Mouse (Mus musculus) gastrocnemius, adult 2 months (tissue): ENCODE data around the gene Vmn1r50. TPM values are rescaled to one million over a fixed set of nuclear protein-coding genes. Genes with fewer than 3 reads are reported as not detected.
"Not testable (repeated sequence)": the region's sequence is repeated elsewhere in the genome, so short reads cannot be mapped to it uniquely, and the experiment has no call there.

Source experiments
- DNase-seq: peaks from one replicate; pipeline ENCODE4 v3.0.0; 2022
- H3K27ac ChIP-seq: fragments of 200-600 bp; 2 replicates; pipeline ENCODE4 v1.8.1; 2022; ENCODE audit warnings: mild to moderate bottlenecking
- H3K4me3 ChIP-seq: fragments of 200-600 bp; 2 replicates; pipeline ENCODE4 v1.8.1; 2022; ENCODE audit warnings: mild to moderate bottlenecking, moderate library complexity
- CTCF ChIP-seq: fragments of 200-600 bp; IDR thresholded peaks from 2 replicates; pipeline ENCODE4 v1.8.1; 2022; ENCODE audit warnings: antibody characterized with exemption, mild to moderate bottlenecking, moderate library complexity
- intact Hi-C: fragments of 180-260 bp; cut with DNase I; formaldehyde crosslinking; loops from one replicate; pipeline ENCODE4 v1.15.1; 2025
- long read RNA-seq, 2 experiments: library from polyadenylated mRNA; stranded (forward); transcript quantifications; one replicate each; pipeline ENCODE4 v2.0.0; 2021
- total RNA-seq, 2 experiments: library from RNA; stranded (reverse); gene quantifications; 2 replicates each; pipeline ENCODE4 v1.2.3; 2021

Gene Vmn1r50
- not detected for total RNA-seq
- long read RNA-seq, experiment 1, result 0 reads
- long read RNA-seq, experiment 2, result 0 reads

- H3K27ac ChIP-seq, result no peak within 1 kb of the TSS
- intact Hi-C loops, result no loop called here
- no peak for DNase-seq
- TF ChIP-seq CTCF, result no peak
- H3K4me3 ChIP-seq, result no peak within 1 kb of the TSS
These were observed at the start of gene Vmn1r50 for GRCm38 (mm10) chr6:90101130-90101529. Gene Vmn1r50 (plus strand): TSS chr6:90101430.

- TF ChIP-seq CTCF, result no peak
- intact Hi-C loops, result no loop called here
- no peak within 1 kb of the TSS for H3K27ac ChIP-seq
These were observed 22.8 kb upstream of the Vmn1r50 start, which contains the start of gene Vmn1r49 for GRCm38 (mm10) chr6:90078406-90078805. Gene Vmn1r49 (minus strand): TSS chr6:90078506.

GRCm38 (mm10) chr6:90100566-90100965 is 664 bp upstream of the Vmn1r50 start:
- TF ChIP-seq CTCF, result no peak
- H3K4me3 ChIP-seq, result no peak overlapping the region
- DNase-seq, result no peak
- intact Hi-C loops, result no loop called here
- no peak overlapping the region for H3K27ac ChIP-seq

More at GRCm38 (mm10) chr6:90078406-90078805, 22.8 kb upstream of the Vmn1r50 start, which contains the start of gene Vmn1r49:
- no peak for DNase-seq
- H3K4me3 ChIP-seq, result no peak within 1 kb of the TSS

- H3K27ac ChIP-seq, intact Hi-C loops, DNase-seq, H3K4me3 ChIP-seq: not testable (repeated sequence)
These were observed 21.1 kb downstream of the Vmn1r50 start, which contains the start of gene Vmn1r51 for GRCm38 (mm10) chr6:90122296-90122695. Gene Vmn1r51 (plus strand): TSS chr6:90122596.

Other genes with a start within 250 kb of the Vmn1r50 start
- gene Vmn1r42, start 225.0 kb upstream of the Vmn1r50 start, total RNA-seq, result not detected
- gene Vmn1r43, start 225.0 kb upstream of the Vmn1r50 start, total RNA-seq, result not detected
- not detected for gene Vmn1r44, start 217.8 kb upstream of the Vmn1r50 start, total RNA-seq
- gene Vmn1r45, start 160.8 kb upstream of the Vmn1r50 start, total RNA-seq, result not detected
- not detected for gene Vmn1r46, start 132.1 kb upstream of the Vmn1r50 start, total RNA-seq
- gene Vmn1r47, start 85.3 kb upstream of the Vmn1r50 start, total RNA-seq, result not detected
- not detected for gene Vmn1r48, start 64.6 kb upstream of the Vmn1r50 start, total RNA-seq
- gene Vmn1r49, start 22.9 kb upstream of the Vmn1r50 start, total RNA-seq, result not detected
- not detected for gene Vmn1r51, start 21.2 kb downstream of the Vmn1r50 start, total RNA-seq
- gene Vmn1r52, start 73.4 kb downstream of the Vmn1r50 start, total RNA-seq, result not detected
- gene V1ra8, start 101.4 kb downstream of the Vmn1r50 start, total RNA-seq, result not detected
- gene Vmn1r53, start 123.0 kb downstream of the Vmn1r50 start, total RNA-seq, result not detected
- gene Vmn1r54, start 144.9 kb downstream of the Vmn1r50 start, total RNA-seq, result not detected
- gene BC048671, start 199.8 kb downstream of the Vmn1r50 start, total RNA-seq, result not detected
- gene Chst13, start 223.8 kb downstream of the Vmn1r50 start, total RNA-seq, result not detected
- gene Uroc1, start 231.9 kb downstream of the Vmn1r50 start, total RNA-seq, result not detected